Mouse (Mus musculus): ENCODE results near the gene Smarcb1.
A peak's percentile ranks its signal among the peaks of the same experiment; 100 is the strongest.

Gene Smarcb1

DNA sequence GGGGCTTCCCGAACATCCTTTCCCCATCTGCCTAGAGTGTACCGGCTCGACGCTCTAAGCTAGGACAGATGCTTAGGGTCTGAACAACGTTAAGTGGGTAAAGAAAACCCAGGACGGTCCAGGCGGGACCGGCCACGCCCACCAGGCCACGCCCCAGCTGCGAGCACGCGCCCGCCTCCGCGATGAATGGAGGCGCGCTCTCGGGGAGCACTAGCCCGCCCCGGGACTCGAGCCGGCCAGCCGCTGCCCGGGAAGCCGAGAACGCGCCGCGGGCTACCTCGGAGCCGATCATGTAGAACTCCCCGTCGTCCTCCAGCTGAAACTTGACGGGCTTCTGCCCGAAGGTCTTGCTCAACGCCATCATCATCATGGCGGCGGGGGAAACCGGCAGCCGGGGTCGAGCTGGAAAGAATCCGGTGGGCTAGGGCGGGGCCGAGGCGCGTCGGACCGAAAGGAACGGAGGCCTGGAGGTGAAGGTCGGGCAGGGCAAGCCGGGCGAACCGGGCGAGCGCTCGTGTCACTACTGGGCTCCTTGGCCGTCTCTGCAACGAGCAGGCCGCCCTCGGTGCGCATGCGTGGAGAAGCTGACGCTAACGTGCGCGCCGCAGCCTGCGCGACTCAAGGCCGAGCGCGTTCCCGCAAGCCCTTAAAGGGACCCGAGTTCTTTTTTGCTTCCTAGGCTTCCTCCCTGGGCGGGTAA lies at the start of gene Smarcb1:
Smarcb1 (minus strand) TSS at position 592 of the 700 bp plus-strand sequence.
- DNase-seq: peak; percentile 96 to 98

DNA sequence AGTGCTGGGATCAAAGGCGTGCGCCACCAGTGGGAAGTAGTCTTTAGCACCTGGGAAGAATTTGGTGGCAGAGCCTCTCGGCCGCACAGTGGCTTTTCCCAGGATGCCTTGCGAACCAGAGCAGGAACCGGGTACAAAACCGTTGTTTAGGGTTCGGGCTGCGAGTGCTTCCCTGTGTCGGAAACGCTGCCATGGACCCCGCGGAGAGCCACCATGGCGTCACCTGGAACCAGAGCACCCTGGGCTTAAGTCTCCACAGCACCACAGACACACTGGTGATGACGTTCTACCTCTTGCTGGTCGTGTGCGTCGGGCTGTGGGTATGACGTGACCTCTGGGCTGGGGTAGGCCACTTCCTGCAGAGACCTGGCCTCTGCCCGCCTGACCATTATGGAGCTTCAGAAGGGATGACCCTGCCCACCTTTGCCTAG lies 33.0 kb upstream of the Smarcb1 start, which contains the start of gene Gm5134:
Gm5134 (plus strand) TSS at position 134 of the 431 bp plus-strand sequence.
- DNase-seq: no peak

DNA sequence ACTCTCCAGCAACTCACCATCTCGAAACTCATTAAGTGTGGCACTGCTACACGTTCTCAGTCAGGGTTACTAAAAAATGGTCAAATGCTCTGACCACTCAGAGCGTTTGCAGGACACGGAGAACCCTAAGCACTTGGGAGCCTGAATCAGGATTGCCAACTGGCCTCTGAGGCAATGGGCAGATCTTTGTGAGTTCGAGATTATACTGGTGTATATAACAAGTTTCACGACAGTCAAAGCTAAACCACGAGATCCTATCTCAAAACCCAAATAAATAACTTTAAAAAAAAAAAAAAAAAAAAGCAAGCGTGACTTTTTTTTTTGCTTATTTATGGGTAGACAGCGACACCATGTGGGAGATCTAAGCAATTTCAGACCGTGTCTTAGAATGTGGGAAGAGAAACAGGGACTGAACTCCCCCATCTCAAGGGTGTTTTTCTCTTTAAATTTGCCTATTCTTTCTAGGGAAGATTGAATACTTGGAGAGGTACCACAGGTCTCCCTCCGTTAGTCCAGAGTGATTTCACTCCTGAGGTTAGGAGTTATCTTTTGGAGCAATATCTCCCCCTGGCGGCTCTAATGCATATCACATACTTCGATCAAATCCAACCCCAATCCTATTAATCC lies 30.1 kb upstream of the Smarcb1 start:
- DNase-seq: peak; percentile 54 to 69

DNA sequence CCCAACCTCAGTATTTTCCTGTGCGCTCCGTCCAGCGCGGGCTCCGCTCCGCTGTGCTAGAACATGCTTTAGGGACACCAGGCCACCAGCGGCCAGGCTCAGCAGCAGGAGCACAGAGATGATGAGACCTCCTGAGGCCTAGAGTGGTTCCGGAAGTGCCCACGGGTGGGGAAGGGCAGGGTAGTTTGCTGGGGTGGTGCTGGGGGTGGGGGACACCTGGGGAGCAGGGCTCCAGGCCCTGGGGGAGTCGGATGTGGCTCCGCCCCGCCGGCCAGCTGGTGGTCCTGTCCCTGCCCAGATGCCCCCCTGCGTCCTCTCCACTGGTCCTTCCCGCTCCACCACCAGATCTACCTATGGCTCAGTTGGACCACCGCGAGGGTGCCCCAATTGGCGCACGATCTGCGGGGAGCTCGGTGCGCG lies 29.4 kb upstream of the Smarcb1 start:
- peak; percentile 41 to 48 for DNase-seq

DNA sequence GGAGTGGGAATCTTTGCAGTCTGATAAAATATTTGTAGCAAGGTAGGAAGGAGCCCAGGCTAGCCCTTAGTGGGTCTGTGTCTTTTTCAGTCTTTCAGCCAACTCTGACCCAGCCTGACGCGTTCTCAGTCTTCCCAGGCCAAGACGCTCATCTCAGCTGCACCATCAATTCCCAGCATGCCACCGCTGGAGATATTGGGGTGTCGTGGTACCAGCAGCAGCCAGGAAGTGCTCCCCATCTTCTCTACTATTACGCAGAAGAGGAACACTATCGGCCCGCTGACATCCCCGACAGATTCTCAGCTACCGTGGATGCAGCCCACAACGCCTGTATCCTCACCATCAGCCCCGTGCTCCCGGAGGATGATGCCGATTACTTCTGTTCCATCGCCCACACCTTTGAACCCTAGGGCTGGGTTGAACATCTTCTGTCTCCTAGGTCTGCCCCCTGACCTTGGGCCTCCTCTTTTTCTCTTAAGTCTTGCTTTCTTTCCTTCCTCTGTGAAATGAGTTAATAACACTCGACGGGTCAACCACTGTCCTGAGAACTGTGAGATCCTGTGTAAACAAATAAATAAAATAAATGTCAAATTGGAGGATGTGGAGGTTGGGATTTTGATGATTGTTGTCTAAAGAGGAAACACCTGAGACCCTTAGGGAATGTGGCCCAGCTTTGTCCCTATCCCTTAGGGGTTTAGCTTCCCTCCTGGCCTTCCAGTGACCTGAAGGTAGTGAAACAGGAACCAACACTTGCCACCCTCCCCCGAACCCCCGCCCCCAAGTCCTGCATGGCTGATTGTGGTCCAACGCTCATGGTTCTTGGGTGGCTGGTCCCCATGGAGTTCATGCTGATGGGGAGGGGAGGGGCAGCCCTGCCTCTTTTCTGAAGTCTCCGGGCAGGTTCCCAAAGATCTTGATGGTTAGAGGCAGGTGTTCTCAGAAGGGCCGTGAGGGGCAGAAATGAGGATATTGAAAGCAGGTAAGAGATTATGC lies 27.9 kb upstream of the Smarcb1 start:
- DNase-seq: no peak

DNA sequence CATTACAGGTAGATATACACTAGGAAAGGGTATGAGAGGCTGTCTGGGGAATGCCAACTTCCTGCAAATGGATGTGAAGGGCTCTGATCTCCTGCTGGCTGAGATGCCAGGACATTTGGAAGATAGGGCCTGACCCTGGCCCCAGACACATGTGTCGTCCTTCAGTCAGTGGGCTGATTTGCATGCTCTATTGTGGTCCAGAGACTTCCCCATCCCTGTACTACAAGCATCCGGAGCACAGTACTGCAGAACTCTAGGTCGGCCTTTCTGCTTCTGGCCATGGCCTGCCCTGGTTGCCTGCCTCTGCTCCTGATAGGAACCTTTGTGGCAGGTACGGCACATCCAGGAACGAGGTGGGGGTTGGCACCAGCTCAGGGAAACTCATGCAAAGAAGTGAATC lies 26.7 kb upstream of the Smarcb1 start:
- DNase-seq: no peak

DNA sequence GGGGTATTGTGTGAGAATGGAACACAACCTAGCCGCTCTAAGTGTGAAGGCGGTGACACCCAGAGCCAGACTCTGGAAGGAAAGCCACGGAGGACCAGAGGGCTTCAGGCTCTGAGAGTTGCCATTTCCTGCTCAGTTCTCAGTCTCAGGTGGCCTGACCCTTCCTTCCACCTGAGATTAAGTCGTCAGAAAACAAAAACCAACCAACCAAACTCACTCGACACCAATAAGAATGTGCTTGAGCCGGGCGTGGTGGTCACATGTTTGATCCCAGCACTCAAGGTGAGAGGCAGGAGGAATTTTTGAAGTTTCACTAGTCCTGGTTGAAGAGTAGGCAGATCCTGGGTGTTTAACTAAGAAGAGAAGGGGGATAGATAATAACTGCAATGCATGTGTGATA lies 24.5 kb upstream of the Smarcb1 start:
- DNase-seq: no peak

DNA sequence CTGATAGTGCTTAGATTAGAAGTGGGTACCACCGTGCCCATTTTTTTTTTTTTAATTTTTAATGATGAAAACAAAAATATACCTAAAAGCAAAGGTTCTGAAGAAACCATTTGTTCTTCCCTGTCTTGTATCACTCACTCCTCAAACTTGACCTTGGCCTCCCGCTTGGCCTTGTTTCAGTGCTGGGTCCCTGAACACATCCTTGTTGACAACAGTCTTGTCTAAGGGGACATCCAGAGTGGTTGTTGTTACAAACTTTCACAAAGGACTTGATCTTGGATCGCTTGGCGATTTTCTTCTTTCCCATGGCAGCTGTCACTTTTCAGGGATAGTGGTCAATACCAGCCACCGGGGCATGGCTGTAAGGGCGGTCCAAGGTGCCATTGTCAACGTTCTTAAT lies 23.8 kb upstream of the Smarcb1 start:
- DNase-seq: no peak

DNA sequence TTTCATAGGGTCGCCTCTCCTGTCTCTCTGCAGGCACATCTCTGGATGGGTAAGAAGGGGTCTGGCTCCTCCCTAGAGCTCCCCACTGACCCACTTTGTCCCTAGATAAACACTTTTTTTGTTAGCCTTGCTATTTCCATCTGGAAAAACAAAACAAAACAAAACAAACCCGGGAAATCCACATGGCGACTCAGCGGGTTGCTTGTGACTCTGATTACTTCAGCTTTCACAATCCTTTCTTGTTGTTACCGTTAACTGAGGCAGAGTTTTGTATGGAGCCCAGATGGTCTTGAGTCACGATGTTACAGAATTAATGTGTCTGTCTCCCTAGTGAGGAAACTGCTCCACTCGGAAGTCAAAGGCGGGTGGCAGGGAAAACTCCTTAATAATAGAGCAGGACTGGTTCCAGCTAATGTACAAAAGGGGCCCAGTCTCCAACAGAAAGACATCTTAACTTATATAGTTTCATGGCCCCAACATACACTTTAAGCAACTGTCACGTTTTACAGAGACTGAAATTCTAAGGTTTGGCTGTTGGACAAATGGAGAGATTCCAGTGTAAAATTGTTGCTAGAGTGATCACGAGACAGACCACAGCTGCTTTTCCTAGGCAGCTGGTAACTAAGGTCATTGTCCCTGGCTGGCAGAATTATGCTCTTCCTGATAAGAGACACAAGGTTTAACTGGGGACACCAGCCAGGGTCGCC lies 22.8 kb upstream of the Smarcb1 start:
- no peak for DNase-seq

DNA sequence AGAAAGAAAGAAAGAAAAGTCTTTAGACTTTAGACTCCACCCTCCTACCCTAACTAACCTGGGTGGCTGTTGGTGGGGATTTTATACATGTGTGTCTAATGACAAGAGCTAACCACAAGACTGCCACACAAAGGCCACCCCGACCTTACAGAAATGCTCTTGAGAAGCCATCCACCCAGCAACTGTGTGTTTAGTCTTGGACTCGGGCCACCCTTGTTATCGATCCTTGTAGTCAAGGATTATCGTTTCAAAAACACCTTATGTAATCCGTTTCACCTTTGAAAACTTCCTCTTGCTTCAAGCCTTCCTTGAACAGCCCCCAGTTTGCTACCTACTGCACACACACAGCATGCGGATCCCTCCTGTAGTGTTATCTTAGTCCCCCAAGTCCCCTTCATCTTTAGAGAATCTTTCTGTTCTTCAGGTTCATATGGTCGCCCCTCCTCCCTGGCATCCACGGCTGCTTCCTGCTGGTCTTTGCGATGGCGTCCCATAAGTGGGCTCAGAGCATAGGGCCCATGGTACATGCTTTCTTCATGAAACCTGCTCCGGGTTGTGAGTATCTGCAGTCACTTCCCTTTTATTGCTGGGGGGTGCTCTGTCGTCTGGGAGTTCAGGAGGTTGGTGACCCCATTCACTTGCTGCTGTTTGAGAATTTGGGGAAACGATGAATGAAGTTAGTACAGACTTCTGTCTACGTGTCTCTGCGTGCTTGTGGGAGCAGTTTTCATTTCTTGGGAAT lies 21.5 kb upstream of the Smarcb1 start, which contains the start of gene Vpreb3:
Vpreb3 (plus strand) TSS at position 322 of the 742 bp plus-strand sequence.
- DNase-seq: no peak

DNA sequence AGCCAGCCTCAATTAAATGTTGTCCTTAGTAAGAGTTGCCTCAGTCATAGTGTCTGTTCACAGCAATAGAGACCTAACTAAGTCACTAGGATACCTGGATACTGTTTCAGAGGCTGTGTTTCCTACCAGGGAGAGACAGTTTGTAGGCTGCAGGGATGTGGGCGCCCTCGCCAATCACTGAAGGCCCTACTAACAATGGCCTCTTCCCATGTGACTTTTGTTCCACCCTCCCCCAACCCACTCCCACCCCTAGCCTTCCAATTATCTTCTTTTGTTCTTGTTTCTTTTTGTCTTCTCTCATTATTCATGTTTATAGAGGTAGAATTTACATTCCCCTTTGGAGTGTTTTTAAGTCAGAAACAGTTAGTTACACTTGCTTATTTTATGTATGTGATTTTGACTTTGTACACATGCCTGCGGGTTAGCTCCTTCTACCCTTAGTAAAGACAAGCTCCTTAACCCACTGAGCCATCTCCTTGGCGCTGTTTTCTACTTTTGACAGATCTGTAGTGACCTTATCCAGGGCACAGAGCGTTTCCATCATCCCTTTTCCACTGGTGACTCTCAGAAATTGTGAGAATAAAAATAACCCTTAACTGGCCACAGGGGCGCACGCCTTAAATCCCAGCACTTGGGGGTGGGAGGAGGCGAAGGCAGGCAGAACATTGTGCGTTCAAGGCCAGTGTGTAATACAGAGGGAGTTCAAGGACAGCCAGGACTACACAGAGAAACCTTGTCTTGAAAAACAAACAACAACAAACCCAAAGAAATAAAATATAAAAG lies 19.8 kb upstream of the Smarcb1 start:
- DNase-seq: no peak

DNA sequence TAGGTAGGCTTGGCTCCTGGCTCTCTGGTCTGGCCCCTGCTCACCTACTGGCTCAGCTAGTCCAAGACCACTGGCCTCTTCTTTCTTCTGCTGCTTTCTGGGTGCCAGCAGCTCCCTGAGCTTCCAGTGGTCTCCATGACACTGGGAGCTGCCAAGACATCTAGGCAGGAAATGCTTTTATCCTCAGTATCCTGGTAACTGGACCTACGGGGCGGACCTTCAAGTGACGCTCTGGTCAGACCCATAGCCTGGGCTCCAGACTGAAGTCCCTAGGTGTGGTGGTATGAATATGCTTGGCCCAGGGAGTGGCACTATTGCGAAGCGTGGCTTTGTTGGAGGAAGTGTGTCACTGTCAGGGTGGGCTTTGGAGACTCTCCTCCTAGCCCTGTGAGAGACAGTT lies 19.1 kb upstream of the Smarcb1 start, which contains the start of gene Gm867:
Gm867 (minus strand) TSS at position 153 of the 400 bp plus-strand sequence.
- DNase-seq: no peak

DNA sequence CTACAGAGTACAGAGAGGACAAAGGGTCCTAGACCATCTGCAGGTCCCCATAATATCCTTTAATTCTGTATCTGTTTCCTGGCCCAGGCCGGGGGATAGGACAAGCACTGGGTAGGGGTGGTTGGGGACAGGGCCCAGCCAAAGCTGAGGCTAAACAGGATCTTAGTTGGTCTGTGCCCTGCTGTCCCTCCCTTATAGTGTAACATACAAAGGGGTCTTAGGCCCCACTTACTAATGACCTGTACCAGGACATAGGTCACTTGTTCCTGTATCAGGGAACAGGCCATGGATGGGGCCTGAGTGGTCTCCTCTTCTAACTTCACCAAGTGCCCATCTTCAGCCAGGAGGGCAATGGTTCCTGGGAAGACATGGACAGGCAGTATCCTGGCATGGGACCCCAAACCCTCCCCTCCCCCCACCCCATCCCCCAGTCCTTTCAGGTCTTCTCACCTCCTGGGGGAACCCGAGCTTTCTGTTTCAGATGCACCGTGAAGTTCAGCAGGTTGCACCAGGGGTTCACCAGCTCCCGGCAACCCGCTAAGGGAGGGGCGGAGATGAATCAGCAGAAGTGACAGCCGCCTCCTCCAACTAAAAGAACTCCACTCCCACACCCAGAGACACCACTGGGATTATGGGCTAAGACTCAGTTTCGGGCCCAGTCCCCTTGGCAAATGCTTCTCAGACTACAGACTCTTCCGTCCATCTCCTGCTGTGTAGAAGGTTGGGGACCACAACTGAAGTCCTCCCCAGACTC lies 18.2 kb upstream of the Smarcb1 start:
- no peak for DNase-seq

DNA sequence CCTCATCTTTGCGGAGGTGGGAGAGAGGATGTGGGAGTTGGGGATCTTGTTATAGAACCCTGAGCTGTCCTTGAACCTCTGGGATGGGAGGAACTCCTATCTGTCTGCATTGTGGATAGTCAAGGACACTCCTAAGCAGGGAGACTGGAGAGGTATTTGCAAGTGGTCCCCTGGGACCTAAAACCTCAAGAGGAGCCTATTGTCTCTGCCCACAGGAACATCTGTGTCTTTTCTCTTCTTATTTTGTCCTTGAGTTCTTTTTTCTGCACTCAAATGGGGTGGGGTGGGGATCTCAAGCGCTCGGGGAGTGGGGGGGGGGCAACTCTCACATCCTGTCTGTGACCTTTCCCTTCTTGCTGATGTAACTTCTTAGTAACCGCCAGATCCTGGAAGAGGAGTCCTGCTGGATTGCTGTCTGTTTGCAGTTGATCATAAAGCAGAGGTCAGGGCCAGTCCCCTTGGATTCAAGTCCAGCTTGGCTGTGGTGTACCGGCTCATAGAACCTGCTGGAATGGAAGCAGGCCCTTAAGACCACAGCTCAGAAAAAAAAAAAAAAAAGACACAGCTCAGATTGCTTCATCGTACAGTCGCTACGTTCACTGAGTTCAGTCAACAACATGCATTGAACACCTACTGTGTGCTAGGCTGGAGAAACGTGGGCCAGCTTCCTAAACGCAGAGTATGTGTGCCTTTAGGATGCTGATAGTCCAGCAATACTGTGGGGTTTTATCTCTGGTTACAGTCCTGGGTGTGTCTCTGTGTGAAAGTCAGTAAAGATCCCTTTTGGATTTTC lies 16.6 kb upstream of the Smarcb1 start:
- no peak for DNase-seq

DNA sequence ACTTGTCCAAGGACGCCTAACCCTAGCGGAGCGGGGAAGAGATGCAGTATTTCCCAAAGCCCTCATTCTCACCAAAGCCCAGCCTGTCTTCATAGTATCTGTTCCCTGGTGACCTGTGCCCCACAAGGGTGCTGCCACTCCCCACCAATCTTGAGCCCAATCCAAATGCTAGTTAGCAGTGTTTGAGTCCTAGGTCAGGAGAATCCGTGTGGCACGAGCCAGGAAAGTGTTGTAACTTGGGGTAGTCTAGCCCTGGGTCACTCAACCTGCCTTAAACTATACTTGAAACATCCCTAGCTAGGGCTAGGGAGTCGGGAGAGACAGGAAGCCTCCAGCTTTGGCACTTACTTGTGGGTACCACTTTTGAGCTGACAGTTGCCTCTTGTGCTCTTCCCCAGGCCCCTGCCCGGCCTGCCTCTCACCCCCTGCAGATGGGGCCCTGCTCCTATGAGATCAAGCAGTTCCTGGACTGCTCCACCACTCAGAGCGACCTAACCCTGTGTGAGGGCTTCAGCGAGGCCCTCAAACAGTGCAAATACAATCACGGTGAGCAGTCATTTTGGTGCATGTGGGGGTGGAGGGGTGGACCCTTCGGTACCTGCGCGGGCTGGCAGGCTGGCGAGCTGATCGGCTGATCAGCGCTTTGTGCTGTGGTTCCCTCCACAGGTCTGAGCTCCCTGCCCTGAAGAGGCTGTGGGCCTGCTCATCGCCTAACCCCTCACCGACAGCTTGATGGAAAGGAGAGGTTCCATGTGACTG lies 15.7 kb upstream of the Smarcb1 start:
- DNase-seq: peak; percentile 27 to 28

DNA sequence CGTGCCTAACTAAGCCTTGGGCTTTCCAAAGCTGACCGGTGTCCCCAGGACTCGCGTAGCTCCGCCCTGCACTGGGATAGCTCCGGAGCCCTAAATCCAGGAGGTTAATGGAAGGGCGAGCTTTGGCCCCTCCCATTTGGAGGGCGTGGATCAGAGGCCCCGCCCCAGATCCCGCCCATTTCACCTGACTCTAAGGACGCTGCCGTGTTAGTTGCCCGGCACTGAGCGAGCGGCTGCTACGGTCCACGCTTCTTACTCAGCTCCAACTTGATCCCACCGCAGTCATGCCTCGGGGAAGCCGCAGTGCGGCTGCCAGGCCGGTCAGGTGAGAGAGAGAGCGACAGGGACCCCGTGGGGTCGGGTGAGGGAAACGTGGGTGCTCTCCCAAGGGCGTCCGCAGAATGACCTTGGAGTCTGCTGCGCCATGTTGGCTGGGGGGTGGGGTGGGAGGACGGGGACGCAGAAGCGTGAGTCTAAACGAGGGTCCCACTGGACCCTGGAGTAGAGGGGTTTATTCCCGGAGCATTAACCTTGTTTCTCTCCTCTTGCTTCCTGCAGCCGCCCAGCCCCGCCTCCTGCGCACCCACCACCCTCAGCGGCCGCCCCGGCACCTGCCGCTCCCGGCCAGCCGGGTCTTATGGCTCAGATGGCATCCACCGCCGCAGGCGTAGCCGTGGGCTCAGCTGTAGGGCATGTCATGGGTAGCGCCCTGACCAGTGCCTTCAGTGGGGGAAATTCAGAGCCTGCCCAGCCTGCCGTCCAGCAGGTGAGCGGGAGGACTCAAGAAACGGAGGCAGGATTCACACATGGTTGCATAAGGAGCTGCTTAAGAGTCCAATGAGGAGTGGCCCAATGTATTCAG lies 14.5 kb upstream of the Smarcb1 start, which contains the start of gene Mmp11:
Mmp11 (minus strand) TSS at position 817 of the 862 bp plus-strand sequence.
- peak; percentile 90 to 94 for DNase-seq

DNA sequence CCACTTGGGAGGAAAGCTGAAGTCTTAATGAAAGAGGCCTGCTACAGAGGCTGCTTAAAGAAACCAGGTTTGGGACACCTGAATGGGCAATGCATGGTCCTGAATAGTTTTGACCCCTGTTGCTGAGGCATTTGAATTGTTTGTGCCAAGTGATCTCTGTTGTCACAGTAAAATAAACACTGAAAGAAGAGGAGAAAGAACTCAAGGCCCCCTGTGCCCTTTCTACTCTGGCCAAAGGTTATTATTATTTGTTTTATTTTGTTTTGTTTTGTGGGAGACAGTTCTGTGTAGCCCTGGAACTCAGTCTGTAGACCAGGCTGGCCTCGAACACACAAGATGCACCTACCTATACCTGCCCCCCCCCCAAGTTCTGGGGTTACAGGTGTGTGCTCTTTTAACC lies 13.6 kb upstream of the Smarcb1 start:
- no peak for DNase-seq

Data from cerebellum, postnatal 25 days (tissue).